Mouse (Mus musculus) erythroblast, embryonic 14.5 days (primary cell): ENCODE data around the gene Vti1a.

Experiments used
- GATA1 ChIP-seq: IDR thresholded peaks from 2 replicates; pipeline ENCODE4 v1.6.1; 2012; ENCODE audit warnings: low read length, inconsistent platforms, mixed read lengths
- TAL1 ChIP-seq: IDR thresholded peaks from 3 replicates; pipeline ENCODE4 v1.6.1; 2012; ENCODE audit warnings: low read length, inconsistent platforms, mixed read lengths

- TF ChIP-seq GATA1 (no peak), TAL1 (no peak)
These were observed 280.0 kb downstream of the Vti1a start for GRCm38 (mm10) chr19:55595945-55596649.
